Mouse (Mus musculus) neural tube, embryonic 11.5 days (tissue): Measurements from ENCODE around the gene Cenpb. TPM values are rescaled to one million over a fixed set of nuclear protein-coding genes. Genes with fewer than 3 reads are reported as not detected.
A peak's percentile ranks its signal among the peaks of the same experiment; 100 is the strongest.

ENCODE experiments used
- ATAC-seq: fragments of 200-750 bp; cut with Nextera tagmentation; 2 replicates; pipeline ENCODE4 v1.8.0; 2017; ENCODE audit warnings: moderate number of reproducible peaks, mild to moderate bottlenecking, moderate TSS enrichment, moderate library complexity; ENCODE audit not compliant: insufficient read depth, low FRiP score, low TSS enrichment
- DNase-seq: peaks from one replicate; pipeline ENCODE4 v3.0.0-alpha.2; 2015; ENCODE audit warnings: low spot score
- H3K27ac ChIP-seq: fragments of 300-500 bp; sonication (generic); 2 replicates; pipeline ENCODE4 v1.5.1; 2014; ENCODE audit warnings: low read depth, mild to moderate bottlenecking, low read length
- H3K27me3 ChIP-seq: fragments of 300-500 bp; sonication (generic); 2 replicates; pipeline ENCODE4 v1.6.1; 2014; ENCODE audit warnings: mild to moderate bottlenecking, low read length, mixed read lengths; ENCODE audit not compliant: control insufficient read depth, insufficient read depth
- H3K36me3 ChIP-seq: fragments of 300-500 bp; sonication (generic); 2 replicates; pipeline ENCODE4 v1.6.1; 2014; ENCODE audit warnings: mild to moderate bottlenecking, low read length, moderate library complexity, mixed read lengths; ENCODE audit not compliant: control insufficient read depth, insufficient read depth
- H3K4me1 ChIP-seq: fragments of 300-500 bp; sonication (generic); 2 replicates; pipeline ENCODE4 v1.6.1; 2014; ENCODE audit warnings: low read length, mixed read lengths; ENCODE audit not compliant: control insufficient read depth, insufficient read depth
- H3K4me2 ChIP-seq: fragments of 300-500 bp; sonication (generic); 2 replicates; pipeline ENCODE4 v1.6.1; 2014; ENCODE audit warnings: low read depth, mild to moderate bottlenecking, moderate library complexity
- H3K4me3 ChIP-seq: fragments of 300-500 bp; sonication (generic); 2 replicates; pipeline ENCODE4 v1.5.1; 2014; ENCODE audit warnings: low read depth, low read length
- H3K9ac ChIP-seq: fragments of 300-500 bp; sonication (generic); 2 replicates; pipeline ENCODE4 v1.6.1; 2014; ENCODE audit warnings: mild to moderate bottlenecking, low read length
- H3K9me3 ChIP-seq: fragments of 300-500 bp; sonication (generic); 2 replicates; pipeline ENCODE4 v1.6.1; 2016; ENCODE audit warnings: low read length; ENCODE audit not compliant: control insufficient read depth
- WGBS: fragments of 180-500 bp; shearing (Covaris S2); extraction: QIAGEN DNeasy Blood & Tissue Kit; methylation state at CpG from one replicate; pipeline ENCODE4 v1.1.7; 2014; 5-methylcytosine and 5-hydroxymethylcytosine counted together
- polyA plus RNA-seq: library from polyadenylated mRNA; unstranded; fragments of >200 nt; fragmentation: Nextera tagmentation; extraction: Ambion mirVana; gene quantifications from 2 replicates; pipeline ENCODE4 v1.2.1, GENCODE M21; 2014

Cenpb gene
- polyA plus RNA-seq, 1 experiment from 2014 or later, result 10.8 TPM

GRCm38 (mm10) chr2:131189521-131190309 is 9.8 kb upstream of the Cenpb start:
- H3K4me3 ChIP-seq, result no peak overlapping the region
- peak overlapping the region; percentile 84 for H3K27ac ChIP-seq
- ATAC-seq, result no peak
- peaks cover 24% of the 10 kb centered on the region for H3K4me1 ChIP-seq
- peak overlapping the region; percentile 33 for H3K4me2 ChIP-seq
- H3K9me3 ChIP-seq, result no peaks in the 10 kb centered on the region
- H3K9ac ChIP-seq, result peak overlapping the region; percentile 12; the same call in 1 of the 2 replicates
- no peaks in the 10 kb centered on the region for H3K27me3 ChIP-seq
- peaks cover 8% of the 10 kb centered on the region; the same call in 1 of the 2 replicates for H3K36me3 ChIP-seq
- peak; percentile 21 for DNase-seq
- WGBS, result 53% methylated on average over 5 of the region's 5 CpGs

GRCm38 (mm10) chr2:131188311-131188710 is 8.4 kb upstream of the Cenpb start:
- H3K27me3 ChIP-seq, result no peaks in the 10 kb centered on the region
- peak overlapping the region; percentile 74 for H3K4me2 ChIP-seq
- H3K4me3 ChIP-seq, result peak overlapping the region; percentile 62; the same call in 1 of the 2 replicates
- H3K36me3 ChIP-seq, result peaks cover 6% of the 10 kb centered on the region; the same call in 1 of the 2 replicates
- no peak overlapping the region; the same call in 1 of the 2 replicates for H3K9ac ChIP-seq
- no peak for ATAC-seq
- no peak overlapping the region for H3K27ac ChIP-seq
- peaks cover 24% of the 10 kb centered on the region for H3K4me1 ChIP-seq
- DNase-seq, result no peak
- H3K9me3 ChIP-seq, result no peaks in the 10 kb centered on the region
- WGBS, result 97% methylated on average over 5 of the region's 5 CpGs

GRCm38 (mm10) chr2:131187602-131187922 is 7.7 kb upstream of the Cenpb start:
- WGBS, result 22% methylated on average over 3 of the region's 3 CpGs
- Histone ChIP-seq H3K4me1 (peaks cover 24% of the 10 kb centered on the region), H3K27ac (peak overlapping the region; percentile 29; the same call in 1 of the 2 replicates), H3K27me3 (no peaks in the 10 kb centered on the region), H3K9ac (peak overlapping the region; percentile 79), H3K36me3 (peaks cover 3% of the 10 kb centered on the region; the same call in 1 of the 2 replicates), H3K9me3 (no peaks in the 10 kb centered on the region), H3K4me2 (peak overlapping the region; percentile 74), H3K4me3 (peak overlapping the region; percentile 62)
- ATAC-seq, result no peak
- DNase-seq, result no peak

- no peaks in the 10 kb centered on the region for H3K27me3 ChIP-seq
- peak; percentile 84 for ATAC-seq
- under 1% methylated on average over 43 of the region's 43 CpGs for WGBS
Measured at GRCm38 (mm10) chr2:131186771-131187601, 7.1 kb upstream of the Cenpb start, which contains the start of the genes Cdc25b and Spef1. Gene Cdc25b, plus strand, starts transcription at chr2:131186949. Gene Spef1, minus strand, starts transcription at chr2:131187282.

GRCm38 (mm10) chr2:131186343-131186742 is 6.5 kb upstream of the Cenpb start:
- DNase-seq (no peak), ATAC-seq (no peak)
- peak overlapping the region; percentile 74 for H3K4me2 ChIP-seq
- H3K27ac ChIP-seq, result no peak overlapping the region
- no peaks in the 10 kb centered on the region for H3K9me3 ChIP-seq
- peak overlapping the region; percentile 48; the same call in 1 of the 2 replicates for H3K9ac ChIP-seq
- peaks cover 24% of the 10 kb centered on the region for H3K4me1 ChIP-seq
- H3K27me3 ChIP-seq, result no peaks in the 10 kb centered on the region
- WGBS, result 2% methylated on average over 14 of the region's 14 CpGs
- peak overlapping the region; percentile 62 for H3K4me3 ChIP-seq
- H3K36me3 ChIP-seq, result no peaks in the 10 kb centered on the region

More at GRCm38 (mm10) chr2:131186771-131187601, 7.1 kb upstream of the Cenpb start, which contains the start of the genes Cdc25b and Spef1:
- peak; percentile 91 for DNase-seq
- peak within 1 kb of the TSS; percentile 74 for H3K4me2 ChIP-seq
- peak within 1 kb of the TSS; percentile 54 for H3K27ac ChIP-seq
- H3K4me3 ChIP-seq, result peak within 1 kb of the TSS; percentile 62
- H3K36me3 ChIP-seq, result peaks cover 3% of the 10 kb centered on the region; the same call in 1 of the 2 replicates
- no peaks in the 10 kb centered on the region for H3K9me3 ChIP-seq
- H3K4me1 ChIP-seq, result peaks cover 24% of the 10 kb centered on the region
- H3K9ac ChIP-seq, result peak within 1 kb of the TSS; percentile 79

GRCm38 (mm10) chr2:131179246-131179886 is 501 bp downstream of the Cenpb start:
- Histone ChIP-seq H3K4me1 (peaks cover 28% of the 10 kb centered on the region), H3K9ac (peak overlapping the region; percentile 97), H3K4me2 (peak overlapping the region; percentile 96), H3K27me3 (no peaks in the 10 kb centered on the region), H3K4me3 (peak overlapping the region; percentile 90), H3K27ac (peak overlapping the region; percentile 93), H3K36me3 (peaks cover 2% of the 10 kb centered on the region; the same call in 1 of the 2 replicates), H3K9me3 (no peaks in the 10 kb centered on the region)
- DNase-seq (peak; percentile 79), ATAC-seq (peak; percentile 45; the same call in 1 of the 2 replicates)
- under 1% methylated on average over 59 of the region's 67 CpGs for WGBS

GRCm38 (mm10) chr2:131178828-131179245 is 1.0 kb downstream of the Cenpb start:
- Histone ChIP-seq H3K27ac (peak overlapping the region; percentile 93), H3K9ac (peak overlapping the region; percentile 97), H3K4me2 (peak overlapping the region; percentile 96), H3K4me1 (peaks cover 30% of the 10 kb centered on the region), H3K9me3 (no peaks in the 10 kb centered on the region), H3K36me3 (peaks cover 2% of the 10 kb centered on the region; the same call in 1 of the 2 replicates), H3K27me3 (peaks cover 1% of the 10 kb centered on the region; the same call in 1 of the 2 replicates), H3K4me3 (peak overlapping the region; percentile 90)
- ATAC-seq (no peak), DNase-seq (peak; percentile 26)
- WGBS, result 30% methylated on average over 26 of the region's 26 CpGs

- H3K4me2 ChIP-seq, result peak overlapping the region; percentile 96
Measured at GRCm38 (mm10) chr2:131177932-131178331, 1.9 kb downstream of the Cenpb start.

More at GRCm38 (mm10) chr2:131177932-131178331, 1.9 kb downstream of the Cenpb start:
- Histone ChIP-seq H3K4me1 (peaks cover 30% of the 10 kb centered on the region), H3K27ac (no peak overlapping the region), H3K9ac (peak overlapping the region; percentile 20), H3K27me3 (peaks cover 10% of the 10 kb centered on the region), H3K9me3 (no peaks in the 10 kb centered on the region), H3K4me3 (peak overlapping the region; percentile 90), H3K36me3 (peaks cover 2% of the 10 kb centered on the region; the same call in 1 of the 2 replicates)
- DNase-seq, result no peak
- ATAC-seq, result no peak
- WGBS, result 84% methylated on average over 9 of the region's 9 CpGs
